Mouse (Mus musculus) heart, postnatal 4 days (tissue): Measurements from ENCODE around the gene Vgll4. TPM values are rescaled to one million over a fixed set of nuclear protein-coding genes. Genes with fewer than 3 reads are reported as not detected.

Experiments used
- DNase-seq: peaks from one replicate; pipeline ENCODE4 v3.0.0; 2021
- total RNA-seq, 2 experiments: library from RNA; stranded (reverse); gene quantifications; 2 replicates each; pipeline ENCODE4 v1.2.3; 2021

The Vgll4 gene
- total RNA-seq, 2 experiments from 2014 or later, result 37.4 to 40.4 TPM

DNA sequence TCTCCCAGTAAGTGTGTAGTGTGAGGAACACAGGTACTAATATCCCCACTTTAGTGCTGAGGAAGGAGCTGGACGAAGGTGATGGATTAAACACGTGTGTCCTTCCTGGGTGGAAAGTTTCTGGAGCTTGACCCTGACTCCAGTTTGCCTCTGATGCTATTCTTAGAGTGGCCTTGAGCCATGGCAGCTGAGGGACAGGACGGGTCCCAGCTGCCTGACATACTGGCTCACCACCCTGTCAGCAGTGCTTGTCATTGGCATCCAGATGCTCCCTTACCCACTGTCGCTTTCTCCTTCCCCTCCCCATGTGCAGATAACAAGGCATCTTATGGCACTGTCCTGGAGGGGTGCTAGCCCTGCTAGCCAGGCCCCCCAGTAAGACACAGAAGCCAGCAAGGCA is 130.9 kb downstream of the Vgll4 start:
- no peak for DNase-seq

- DNase-seq, result no peak
Observed at GRCm38 (mm10) chr6:114836433-114836832, 133.4 kb downstream of the Vgll4 start.

DNA sequence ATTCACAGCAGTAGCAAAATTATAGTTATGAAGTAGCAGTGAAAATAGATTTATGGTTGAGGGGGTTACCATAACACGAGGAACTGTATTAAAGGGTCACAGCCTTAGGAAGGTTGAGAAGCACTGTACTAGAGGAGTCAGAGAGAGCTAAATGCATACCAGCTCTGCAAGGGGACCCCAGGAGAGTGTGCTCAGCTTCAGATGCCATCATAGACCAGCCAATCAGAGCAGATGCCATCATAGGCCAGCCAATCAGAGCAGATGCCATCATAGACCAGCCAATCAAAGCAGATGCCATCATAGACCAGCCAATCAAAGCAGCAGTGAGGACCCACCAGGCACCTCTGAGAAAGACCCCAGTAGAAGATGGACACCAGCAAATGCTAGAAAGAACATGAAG is 134.0 kb downstream of the Vgll4 start:
- no peak for DNase-seq

DNA sequence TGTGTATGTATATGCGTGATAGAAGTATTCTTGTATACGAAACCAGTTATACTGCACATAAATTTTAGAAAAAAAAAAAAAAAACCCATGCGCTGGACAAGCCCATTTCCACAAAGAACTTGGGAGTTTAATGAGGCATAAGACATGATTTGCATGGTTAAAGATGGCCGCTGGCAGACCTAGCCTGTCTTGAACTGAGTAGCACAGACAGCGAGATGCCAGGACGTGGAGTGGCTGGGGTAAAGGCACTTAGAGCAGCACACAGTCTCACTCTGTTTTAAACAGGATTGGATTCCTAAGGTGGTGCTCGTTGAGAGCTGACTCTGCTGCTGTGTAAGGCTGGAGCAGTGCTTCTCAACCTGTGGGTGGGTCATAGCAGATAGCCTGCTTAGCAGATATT is 134.4 kb downstream of the Vgll4 start:
- DNase-seq, result no peak

DNA sequence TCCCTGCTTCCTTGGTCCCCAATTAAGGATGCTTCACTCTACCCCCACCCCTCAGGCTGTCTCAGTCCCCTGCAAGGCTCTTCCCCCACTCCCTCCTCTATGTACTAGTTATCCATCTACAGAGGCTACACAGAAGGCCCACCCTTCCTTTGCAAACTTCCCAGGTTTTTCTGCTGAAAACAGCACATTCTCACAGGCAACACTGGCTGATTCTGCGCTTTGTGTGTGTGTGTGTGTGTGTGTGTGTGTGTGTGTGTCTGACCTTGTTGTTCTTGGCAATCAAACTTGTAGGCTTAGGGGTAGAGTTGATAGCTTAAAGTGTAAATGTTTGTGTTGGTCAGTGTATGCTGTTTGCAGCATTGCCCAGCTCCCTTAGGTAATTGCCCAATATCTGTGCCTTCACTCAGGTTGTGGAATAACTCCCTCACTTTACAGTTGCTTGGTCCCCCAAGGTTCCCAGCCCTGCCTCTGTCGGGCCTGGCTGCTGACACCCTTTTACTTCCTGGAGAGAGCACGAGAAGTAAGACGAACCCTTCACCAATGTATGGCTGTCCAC is 135.9 kb downstream of the Vgll4 start:
- DNase-seq, result no peak

- DNase-seq, result no peak
Observed at GRCm38 (mm10) chr6:114833058-114833685, 136.6 kb downstream of the Vgll4 start.

DNA sequence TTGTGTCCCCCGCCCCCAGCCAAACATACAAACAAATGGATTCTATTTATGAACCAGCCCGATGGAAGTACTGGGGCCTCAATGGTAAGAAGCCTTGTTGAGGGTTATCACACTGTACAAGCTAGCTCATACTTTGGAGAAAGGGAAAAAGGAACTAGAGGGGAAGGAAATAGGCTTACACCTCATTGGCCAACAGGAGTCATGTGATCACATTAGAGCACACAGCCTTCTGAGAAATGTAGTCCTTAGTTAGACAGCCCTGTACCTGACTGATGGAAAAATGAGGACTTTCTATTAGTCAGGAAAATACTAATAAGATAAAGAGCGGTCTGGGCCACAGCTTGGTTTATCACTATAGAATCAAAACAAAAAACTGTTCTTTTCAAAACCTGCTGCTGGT is 138.0 kb downstream of the Vgll4 start:
- DNase-seq, result no peak

DNA sequence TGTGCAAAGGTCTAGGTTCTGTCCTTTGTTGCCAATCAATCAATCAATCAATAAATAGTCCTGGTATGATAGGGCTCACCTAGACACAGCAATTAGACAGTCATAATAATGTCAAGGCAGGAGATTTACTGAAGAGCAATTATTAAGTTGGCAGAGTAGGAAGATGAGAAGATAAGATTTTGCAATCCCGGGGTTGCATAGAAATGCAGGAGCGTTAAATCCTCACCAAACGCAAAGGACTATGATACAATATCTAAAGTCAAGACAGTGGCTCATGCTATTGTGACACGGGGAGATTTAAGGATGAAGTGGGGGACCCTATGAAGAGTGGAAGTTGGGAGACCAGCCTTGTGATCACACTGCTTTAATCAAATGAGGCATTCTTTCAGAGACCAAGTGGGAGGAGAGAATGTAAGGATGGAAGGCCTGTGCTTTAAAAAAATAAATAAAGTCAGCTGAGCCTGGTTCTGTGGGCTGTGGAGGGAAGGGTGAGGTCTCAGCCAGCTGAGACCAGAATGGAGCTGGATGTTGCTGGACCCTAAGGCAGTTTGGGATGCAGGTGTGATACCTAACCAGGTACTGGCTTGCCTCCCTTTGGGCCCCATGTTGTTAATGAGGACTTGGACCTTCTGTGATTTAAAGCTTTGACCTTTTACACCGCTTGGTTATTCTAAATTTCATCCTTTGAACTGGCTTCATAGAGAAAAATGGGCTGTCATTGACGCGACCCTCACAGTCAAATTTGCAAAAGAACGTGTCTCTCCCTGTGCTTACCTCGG is 139.9 kb downstream of the Vgll4 start:
- DNase-seq, result no peak

DNA sequence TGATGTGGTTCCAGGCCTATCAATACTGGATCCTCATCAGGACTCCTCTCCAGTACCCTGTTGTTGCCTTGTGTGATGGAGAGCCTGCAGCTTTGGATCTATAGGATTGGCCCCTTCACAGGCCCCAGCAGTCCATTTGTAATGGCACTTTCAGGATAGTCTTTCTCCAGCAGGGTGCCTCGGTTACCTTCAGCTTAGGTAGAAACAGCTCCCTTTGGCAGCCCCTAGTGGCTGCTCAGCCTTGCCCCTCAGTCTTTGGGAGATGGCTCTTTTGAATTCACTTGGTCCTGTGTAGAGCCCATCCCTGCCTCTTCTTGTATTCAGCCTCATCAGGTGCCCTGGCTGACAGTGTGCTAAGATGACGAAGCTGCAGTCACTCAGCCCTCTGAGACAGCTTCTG is 142.9 kb downstream of the Vgll4 start:
- no peak for DNase-seq

- no peak for DNase-seq
Observed at GRCm38 (mm10) chr6:114821646-114822045, 148.1 kb downstream of the Vgll4 start.

DNA sequence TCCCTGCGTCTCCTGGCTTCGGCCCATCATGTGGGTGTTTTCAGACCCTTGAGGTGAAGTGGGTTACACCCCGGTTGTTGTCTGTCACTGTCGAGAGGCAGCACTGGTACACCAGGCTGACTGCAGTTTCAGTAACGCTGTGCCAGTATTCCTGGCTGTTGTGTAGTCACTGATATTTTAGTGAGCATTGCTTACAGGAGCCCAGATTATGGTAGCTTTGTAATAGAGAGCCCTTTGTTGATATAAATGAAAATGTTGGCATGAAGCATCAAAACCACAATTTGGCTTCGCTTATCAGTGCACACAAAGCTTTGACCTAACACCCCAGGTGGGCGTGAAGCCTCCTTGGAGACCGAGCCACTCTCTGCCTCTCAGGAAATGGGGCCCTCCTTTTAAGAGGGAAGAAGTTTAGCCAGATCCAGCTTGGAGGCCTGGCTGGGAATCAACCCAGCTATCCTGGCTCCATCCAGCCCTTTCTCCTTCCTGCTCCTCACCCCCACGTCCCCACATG is 149.8 kb downstream of the Vgll4 start:
- peak; percentile 60 for DNase-seq

GRCm38 (mm10) chr6:114818471-114818870 is 151.3 kb downstream of the Vgll4 start:
- peak; percentile 50 for DNase-seq

GRCm38 (mm10) chr6:114817948-114818347 is 151.8 kb downstream of the Vgll4 start:
- DNase-seq, result peak; percentile 65

- DNase-seq, result peak; percentile 40
Observed at GRCm38 (mm10) chr6:114814882-114815650, 154.7 kb downstream of the Vgll4 start.

- DNase-seq, result no peak
Observed at GRCm38 (mm10) chr6:114814199-114814881, 155.5 kb downstream of the Vgll4 start.

- DNase-seq, result peak; percentile 18
Observed at GRCm38 (mm10) chr6:114812779-114813178, 157.0 kb downstream of the Vgll4 start.

DNA sequence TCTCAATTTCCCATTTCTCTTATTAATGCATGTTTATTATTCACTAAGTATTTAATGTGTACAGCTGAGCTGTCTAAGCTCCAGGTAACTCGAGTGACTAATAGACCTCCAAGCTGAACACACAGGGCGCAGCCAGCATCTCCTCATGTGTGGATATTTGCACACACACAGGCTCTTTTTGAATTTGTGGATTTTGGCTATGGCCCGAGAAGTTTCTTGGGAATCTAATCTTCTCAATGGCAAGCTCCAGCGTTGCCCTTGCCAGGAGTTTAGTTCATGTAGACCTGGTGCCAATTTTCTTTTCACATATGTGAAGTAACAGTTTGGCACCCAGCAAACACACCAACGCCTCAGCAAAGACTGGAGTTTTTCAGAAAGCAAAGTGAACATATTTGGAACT is 157.5 kb downstream of the Vgll4 start:
- DNase-seq, result peak; percentile 63

Other genes starting within 250 kb of the Vgll4 start
- 10 to 100 TPM; 23.3 to 25.3 TPM for gene Tamm41, start 67.9 kb upstream of the Vgll4 start, total RNA-seq
- 1 to 10 TPM; 3.2 to 4.0 TPM for gene Syn2, start 164.9 kb upstream of the Vgll4 start, total RNA-seq